Mouse (Mus musculus): Measurements from ENCODE around the gene Baz2b.

Baz2b gene

DNA sequence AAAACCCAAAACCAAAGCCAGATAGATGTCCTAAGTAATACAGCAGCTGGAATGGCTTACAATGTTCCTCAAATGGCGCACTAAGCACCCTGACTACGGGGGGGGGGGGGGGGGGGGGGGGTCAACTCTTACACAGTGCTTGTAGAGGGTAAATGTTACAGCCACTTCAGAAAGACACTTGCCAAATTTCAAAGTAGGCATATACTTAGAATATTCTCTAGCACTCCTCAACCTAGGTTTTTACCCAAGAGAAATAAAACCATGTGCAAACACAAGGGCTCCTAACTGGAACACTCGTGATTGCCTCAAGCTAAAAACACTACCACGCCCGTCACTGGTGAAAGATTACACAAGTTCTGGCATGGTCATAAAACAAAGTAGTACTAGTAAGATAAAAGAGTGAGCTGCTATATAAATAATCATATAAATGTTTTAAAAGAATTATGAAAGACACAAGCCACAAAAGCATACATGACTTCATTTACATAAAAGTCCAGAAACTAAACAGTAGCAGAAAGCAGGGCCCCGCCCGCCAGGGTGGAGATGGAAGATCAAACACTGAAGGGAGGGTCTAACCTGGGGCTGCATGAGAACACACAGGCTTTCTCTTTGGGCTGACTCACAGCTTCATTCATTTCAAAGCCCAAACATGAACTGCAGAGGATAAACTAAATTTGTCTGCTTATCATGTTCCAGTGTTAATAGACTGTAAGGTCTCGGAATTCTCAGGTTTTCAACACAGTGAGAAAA, 212.0 kb downstream of the Baz2b start:
- DNase-seq: peak; percentile 76

DNA sequence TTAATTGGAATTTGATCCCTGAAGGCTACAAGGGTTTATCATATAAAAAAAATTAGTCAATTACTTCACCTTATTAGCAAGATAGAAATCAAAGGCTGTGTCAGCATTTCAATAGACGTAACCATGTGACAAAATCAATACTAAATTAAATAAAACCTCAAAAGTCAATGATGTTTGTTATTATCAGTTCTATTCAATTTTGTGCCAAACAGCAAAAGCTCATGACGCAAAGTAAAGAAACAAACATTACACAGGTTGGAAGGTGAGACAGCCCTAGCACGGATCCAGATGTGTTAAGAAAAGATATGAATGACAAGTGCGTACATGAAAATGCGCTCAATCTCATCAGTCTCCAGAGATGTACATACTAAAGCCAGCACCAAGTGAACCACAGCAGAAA, 212.7 kb downstream of the Baz2b start:
- no peak for DNase-seq

DNA sequence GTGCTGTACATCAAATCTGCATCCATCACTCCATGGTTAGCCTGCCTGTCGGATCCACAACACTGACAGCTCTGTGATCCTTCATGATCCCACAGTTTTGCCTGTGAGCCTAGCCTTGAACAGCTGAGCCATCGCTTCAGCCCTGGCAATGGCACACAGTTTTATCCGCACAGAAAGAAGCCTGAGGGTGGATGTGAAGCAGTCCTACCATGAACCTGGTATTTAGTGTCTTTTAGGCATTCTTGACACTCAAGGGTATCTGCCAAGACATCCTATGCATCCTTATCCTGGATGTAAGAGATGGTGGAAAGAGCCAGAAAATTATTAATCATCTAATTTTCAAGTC, 216.5 kb downstream of the Baz2b start:
- no peak for DNase-seq

DNA sequence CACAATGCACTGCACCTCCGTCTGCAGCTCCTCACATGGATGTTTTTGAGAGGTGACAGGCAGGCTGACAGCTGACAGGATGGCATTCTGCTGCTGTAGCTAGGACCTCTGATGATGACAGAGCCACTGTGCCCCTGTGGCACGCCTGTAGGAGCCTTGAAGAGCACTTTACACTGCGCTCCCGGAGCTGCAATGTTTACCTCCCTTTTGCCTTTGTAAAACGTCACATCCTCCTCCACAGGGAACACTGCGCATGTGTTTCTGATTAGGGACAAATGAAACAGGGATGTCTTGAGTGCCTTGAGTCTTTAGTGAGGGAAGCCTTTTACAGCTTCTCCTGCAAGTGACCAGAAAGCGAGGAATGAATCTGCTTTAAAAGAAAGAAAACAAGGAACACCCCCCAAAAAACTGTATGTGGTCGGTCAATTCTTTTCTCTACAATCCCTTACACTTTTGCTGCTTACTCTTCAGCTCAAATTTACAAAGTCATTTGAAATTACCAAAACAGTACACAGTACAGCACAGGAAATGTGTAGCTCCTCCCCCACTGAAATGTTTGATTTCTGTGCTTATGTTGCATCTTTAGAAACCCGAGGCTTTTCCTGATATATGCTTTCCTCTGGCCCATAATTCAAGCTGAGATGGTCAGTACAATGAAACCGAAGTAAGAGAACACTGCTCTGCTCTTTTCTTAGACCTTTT, 217.0 kb downstream of the Baz2b start:
- peak; percentile 56 for DNase-seq

DNA sequence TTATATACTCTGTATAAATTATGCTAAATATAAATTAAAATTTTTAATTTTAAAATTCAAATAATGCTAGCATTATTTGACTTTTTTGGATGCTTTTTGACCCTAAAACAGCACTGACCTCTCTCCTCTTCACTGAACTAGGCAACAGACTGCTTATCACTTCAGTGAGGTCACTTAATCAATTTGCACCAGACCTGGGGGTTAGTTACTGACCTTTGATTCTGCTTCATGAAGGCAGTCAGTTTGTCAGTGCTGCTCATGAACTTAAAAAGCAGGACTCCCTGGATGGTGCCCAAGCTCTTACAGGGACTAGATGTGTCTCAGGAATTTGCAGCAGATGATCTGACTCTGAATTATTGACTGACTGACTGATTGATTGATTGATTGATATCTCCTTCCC, 217.9 kb downstream of the Baz2b start:
- no peak for DNase-seq

DNA sequence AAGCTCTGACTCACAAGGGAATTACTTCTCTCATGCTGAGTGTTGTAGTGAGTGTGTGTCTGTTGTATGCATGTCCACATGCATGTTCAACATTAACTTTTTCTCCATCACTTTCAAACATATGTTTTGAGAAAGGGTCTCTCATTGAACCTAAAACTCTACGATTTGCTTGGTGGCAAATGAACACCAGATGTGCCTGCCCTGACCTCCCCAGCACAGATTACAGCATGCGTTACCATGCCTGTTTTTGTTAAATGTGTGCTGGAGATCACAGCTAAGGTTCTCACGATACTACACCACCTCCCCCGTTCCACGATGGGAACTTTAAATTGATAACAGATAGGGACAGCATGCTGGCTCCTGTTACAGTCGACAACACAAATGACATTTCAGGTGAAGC, 222.1 kb downstream of the Baz2b start:
- no peak for DNase-seq

DNA sequence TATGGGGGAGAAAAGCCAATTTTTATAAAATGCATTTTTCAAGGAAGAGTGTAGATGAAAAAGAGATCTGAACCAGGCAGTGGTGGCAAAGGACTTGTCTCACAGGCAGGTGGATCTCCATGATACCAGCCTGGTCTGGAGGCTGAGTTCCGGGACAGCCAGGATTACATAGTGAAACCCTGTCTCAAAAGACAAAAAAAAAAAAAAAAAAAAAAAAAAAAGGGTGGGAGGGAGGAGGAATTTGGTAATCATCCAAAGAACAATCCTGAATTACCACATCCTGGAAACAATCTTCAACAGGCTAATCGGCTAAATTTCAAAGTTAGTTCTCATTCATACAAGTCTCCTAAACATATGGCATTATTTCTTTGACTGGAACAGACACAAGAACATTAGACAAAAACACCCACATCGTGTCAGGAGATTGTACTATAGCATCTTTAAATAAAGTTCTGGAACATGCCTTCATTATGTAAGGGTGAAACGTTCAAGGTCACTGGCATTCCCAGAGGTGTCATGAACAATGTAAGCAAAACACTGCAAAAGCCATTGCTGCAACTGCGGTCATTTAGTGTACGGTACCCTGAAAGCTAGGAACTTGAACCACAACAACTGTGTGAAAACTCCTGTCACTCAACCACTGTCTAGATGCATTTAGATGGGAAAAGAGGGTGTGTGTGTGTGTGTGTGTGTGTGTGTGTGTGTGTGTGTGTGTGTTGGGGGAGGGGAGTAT, 230.0 kb downstream of the Baz2b start:
- DNase-seq: peak; percentile 15

DNA sequence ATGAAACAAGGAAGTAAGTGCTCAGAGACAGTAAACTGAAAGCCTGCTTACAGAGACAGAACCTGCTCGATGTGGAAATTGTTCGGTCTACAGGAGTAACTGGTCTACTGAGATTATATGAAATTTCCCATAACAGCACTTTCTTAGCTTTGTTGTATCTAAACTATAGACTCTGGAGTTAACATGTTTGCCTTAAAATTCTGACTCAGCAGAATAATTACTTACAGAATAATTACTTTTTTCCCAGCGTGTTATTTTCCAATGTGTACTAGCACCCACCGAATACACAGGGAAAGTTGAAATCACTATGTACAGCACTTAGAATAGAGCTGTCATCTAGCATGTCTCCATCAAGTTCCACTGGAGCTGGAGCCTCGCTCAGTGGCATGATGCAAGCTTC, 233.0 kb downstream of the Baz2b start:
- DNase-seq: no peak

DNA sequence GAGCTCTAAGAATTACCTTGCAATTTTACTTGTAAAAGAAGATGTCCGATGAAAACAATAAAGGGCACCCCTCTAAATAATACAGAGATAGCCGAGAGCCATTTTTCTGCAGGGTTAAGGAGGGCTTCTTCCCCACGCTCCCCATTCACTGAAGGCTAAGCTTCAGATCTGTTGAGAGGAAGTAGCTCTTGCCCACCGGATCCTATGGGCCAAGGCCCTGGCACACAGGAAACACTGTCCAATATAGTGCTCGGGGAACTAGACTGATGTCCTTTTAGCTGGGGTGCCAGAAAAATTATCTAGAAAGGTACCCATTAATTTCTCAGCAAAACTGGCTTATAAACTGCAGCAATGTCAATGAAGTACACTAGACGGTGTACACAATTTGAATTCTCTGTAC, 233.9 kb downstream of the Baz2b start:
- DNase-seq: no peak

DNA sequence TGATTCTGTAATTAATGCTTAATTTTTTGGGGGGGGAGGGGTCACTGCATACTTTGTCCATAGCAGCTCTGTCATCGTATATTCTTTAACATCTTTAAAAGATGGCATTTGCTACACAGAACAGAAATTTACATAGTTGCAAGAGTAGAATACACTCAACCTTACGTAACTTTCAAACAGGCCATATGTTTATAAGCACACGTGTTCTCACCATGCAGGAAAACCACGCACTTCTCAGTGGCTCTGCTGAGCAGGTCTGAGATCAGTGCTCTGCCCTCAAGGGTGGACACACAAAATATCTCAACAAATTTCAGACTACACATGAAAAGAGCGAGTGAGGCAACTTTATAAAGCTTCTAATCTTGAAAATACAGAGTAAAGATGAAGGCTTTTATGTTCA, 235.7 kb downstream of the Baz2b start:
- no peak for DNase-seq

DNA sequence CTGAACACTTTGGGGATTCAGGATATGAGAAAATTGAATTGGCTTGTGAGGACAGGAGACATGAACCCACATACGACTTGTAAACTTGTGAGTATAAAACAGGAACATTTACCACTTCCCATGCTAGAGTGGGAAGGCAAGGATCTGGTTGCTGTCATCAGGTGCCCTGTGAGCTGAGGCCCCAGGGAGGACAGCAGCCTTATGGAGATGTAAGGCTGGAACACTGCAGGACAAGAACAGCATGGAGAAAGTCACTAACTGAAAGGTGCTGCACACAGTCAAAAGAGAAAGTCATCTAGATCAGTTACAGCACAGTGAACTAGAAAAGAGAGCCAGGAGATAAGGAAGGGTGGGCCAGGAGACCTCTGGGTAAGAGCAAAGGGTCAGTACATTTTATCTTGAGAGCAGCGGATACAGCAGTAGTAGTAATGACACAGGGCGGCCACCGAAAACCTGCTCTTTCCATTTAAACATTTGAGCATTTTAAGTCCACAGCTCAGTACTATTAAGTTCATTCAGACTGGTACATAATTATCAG, 236.5 kb downstream of the Baz2b start:
- DNase-seq: no peak

DNA sequence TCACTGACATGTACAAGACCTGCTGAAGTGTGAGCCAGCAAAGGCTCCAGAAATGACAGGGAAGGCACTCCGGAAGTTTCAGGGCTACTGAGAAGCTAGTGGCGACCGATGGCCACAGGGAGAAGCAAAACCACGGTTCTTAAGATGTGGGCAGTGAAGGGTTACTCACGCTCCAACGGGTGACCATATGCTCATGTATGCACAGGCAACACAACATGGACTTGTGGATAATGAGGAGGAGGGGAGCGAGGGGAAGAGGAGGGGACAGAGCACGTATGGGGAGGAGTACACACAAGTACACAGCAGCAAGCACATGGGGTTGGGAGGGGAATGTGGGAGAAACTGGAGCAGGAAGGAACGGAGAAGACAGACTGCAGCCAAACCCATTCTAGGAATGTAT, 239.1 kb downstream of the Baz2b start:
- no peak for DNase-seq

DNA sequence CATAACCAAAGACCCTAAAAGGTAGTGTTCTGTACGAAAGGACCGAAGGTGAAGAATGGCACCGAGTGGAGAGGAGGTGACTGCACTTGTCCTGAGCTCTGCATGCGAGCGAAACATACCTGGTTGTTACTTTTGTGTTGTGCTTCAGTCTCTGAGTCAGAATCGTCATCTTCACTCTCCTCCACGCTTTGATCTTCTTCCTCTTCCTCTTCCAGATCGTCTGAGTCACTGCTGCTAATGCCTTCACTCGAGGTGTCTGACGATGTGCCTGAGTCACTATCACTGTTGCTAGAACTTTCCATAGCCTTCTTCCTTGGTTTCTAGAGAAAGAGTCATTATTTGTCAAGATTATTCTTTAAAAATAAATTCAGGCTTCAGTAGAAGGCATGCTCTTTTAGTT, 240.5 kb downstream of the Baz2b start:
- DNase-seq: no peak

DNA sequence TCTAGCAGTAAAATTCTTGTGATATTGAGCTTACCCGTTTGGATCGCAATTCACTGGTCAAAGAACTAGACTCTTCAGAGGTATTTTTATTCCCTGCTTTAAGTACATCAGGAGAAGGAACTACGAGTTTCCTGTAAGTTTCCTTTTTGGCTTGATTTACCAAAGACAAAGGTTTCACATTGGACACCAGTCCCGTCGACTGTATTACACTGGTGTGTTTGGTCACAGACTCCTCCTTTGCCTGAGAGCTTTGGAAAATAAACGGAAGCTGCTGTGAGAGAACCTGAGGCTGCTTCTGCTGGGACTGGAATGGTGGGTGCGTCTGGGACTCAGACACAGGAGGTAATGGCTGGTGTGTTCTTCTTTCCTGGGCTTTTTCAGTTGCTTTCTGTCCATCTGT, 241.0 kb downstream of the Baz2b start:
- DNase-seq: no peak

DNA sequence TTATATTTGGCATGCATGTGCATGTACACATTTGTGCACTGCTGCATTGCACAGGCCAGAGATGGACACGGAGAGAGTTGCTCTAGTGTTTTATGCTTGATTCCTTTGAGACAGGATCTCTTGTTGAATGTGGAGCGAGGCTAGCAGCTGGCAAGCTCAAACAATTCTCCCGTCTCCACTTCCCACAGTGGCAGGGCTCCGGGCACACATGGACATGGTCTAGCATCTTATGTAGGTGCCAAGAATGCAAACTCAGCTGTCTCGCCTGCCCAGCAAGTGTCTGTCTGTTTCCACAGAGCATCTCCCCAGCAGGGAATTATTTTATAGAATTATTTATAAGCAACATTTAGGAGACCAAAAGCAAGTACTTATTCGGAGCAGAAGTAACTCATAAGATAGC, 243.2 kb downstream of the Baz2b start:
- DNase-seq: no peak

DNA sequence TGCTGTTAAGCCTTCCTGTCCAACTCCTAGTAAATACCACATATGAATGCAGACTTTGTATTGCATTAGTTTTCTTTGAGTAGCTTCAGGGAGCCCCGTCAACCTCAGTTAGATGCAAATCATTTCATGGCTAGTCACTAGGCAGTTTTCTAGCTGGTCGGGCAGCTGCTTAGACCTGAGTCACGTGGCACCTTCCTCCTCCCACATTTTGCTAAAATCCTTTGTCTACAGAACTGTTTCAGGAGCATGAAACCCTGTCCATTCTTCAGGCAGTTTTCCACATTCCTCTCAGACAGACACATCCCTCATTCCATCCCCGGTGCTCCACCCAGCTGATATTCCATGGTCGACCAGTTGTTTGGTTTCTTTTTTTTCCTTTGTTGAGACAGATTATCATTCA, 246.6 kb downstream of the Baz2b start:
- no peak for DNase-seq

DNA sequence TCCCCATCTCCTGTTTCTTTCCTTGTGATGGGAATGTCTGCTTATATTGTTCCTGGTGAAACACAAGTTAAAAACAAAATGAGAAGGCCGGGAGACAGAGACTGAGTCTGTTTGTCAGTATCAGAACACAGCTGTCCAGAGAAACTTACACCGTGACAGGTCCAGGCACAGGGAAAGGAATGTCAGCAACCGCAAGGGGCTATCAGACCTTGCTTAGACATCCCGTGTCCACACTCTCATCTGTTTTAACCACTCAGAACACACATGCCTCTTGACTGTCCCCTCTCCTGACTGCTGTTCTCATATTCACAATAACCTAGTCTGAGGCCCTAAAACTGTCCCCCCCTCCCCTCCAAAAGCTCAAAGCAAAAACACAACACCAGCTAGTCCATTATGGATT, 247.1 kb downstream of the Baz2b start:
- DNase-seq: no peak

DNA sequence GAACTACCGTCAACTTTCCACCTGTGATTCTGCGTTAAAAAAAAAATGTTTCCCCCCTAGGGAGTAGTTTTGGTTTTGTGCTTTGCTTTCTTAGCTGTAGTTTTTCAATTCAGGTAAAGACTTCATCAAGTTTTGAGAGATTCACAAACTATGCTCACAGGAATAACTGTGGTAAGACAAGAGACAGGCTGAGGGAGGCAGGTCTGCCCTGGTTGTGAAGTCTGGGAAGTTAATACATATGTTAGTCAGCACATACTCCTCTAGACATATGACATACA, 249.2 kb downstream of the Baz2b start:
- DNase-seq: no peak

DNA sequence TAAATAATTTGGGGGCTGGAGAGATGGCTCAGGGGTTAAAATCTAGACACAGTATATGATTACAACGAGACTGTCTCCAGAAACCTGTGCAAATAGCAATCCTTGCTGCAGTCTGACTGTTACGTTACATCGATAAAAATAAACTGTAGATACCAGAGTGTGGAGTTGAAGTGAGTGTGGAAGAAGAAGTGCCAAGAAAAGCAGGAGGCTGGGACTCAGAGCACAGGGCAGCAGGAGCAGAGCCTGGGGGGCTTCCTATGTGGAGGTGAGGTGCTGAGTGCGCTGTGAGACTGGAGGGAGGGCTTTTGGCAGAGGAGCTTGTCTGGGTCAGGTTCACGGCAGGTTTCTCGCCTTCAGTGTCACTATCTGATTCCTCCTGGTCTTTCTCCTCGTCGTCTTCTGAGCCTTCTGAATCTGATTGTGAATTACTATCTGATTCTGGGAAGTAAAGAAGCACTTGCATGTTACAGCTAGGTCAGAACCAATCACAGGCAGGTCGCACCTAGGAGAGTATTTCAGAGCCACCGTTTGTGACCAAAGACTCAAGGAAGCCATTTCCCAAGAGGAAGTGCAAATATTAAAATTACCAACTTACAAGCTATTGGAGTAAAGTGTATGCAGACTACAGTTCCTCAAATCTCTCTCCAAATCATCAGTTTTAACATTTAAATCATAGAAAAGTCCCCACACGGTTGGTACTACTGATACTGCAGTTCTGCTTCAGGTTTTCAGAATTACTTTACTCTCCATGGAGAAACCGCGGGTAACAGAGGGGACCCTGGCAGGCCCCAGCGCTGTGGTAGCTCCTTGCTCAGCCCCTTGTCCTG, 249.8 kb downstream of the Baz2b start:
- DNase-seq: no peak

DNA sequence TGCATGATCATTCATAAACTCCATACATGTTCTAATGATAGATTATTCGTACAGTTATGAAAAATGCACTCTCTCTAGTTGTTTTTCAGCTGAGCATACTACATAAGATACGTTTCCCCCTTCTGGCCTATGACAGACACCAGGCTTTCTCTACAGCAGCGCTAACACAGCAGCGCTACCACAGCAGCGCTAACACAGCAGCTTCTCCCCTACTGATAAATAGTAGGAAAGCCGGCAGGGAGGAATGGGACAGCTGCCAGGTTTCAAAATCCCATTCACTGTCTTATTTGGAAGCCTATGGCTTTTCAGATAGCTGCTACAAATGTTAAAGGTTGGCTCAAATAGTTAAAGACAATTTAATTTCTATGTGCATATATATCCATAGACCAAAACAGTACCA, 251.1 kb downstream of the Baz2b start:
- no peak for DNase-seq

DNA sequence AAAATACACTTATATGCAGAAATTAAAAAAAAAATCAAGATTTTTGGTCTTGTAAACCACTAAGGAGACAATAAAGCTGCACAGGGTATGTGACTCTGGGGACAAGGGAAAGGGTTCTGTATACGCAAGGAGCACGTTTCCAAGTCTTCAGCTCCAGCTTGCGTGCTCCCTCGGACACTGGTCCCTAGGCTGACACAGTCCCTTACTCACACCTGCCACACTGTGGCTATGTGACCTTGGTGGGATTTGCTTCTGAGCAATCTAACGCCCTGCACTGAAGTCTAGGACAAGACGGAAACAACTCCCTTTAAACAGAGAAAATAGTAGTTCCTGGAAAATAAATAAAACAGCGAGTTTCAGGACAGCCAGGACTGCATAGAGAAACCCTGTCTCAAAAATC, 253.7 kb downstream of the Baz2b start:
- DNase-seq: no peak

DNA sequence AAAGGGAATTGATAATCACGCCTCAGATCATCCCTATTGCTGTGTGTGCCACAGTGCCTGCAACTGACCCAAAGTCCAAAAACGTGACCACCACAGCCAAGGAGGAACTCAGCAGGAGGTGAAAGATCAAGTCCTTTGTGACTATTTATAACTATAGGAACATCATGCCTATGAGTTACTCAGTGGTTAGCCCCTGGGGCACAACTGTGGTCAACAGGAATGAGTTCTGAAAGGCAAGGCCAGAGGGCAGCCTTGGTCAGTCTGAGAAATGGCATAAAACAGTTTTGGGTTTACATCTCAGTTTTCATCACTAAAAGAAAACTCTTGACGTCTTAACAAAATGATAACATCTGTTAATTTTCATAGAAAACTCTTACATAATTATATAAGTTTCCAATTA, 254.8 kb downstream of the Baz2b start:
- no peak for DNase-seq

DNA sequence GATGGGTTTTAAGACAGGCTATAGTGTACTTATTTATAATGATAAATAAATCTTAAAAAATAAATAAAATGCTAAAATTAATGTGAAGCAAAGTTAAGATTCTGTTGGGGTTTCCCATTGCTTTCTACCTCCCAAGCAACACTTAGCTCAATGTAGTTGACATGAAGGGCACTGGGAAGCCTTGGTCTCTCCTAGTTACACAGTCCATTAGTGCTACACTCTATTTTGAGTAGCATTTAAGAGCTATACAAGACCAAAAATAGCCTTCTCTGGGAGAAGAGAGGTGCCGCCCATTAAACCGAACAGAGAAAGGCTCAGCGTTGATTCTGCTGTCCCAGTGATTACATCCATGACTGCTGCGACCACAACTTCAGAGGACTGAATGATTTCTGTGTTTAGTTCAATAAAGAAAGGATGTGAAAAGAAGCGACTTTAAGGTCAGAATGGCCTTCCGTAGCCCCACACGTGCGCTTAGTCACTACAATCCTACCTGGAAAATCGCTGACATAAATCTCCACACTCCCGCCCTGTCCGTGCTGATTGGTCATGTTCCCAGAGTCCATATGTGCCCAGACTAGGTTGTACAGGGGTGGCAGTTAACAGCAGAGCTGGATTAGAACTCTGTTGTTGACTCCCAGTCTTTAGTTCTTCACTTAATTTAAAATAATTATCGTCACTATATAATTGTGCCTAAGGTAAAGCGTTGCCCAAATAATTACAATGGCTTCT, 257.2 kb downstream of the Baz2b start:
- DNase-seq: no peak
